Mouse (Mus musculus) olfactory bulb, adult 2 months (tissue): ENCODE results near the gene Inf2.

Source experiments
- CTCF ChIP-seq: fragments of 200-500 bp; IDR thresholded peaks from 2 replicates; pipeline ENCODE4 v1.5.1; 2012; ENCODE audit warnings: low read depth, mild to moderate bottlenecking, low read length, moderate library complexity; ENCODE audit not compliant: insufficient read depth
- POLR2A ChIP-seq: fragments of 200-500 bp; IDR thresholded peaks from 2 replicates; pipeline ENCODE4 v1.6.1; 2012; ENCODE audit warnings: mild to moderate bottlenecking, low read depth, low read length, moderate library complexity; ENCODE audit not compliant: insufficient read depth

DNA sequence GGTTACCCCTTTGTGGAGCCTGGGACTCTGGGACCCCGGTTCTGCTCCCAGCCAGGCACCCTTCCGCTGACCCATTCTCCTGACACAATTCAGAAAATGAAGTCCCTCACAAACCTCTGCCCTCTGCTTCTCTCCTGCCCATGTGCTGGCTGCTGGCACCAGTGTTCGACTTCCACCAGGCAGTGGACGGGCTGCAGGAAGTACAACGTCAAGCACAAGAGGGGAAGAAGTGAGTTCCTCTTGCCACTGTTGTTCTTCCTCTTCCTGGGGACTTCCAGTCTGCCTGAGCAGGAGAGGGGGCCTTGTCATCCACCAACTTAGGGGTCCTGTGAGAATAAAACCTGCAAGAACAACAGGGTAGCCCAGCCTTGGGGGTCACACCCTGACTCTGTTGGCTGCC, 44.3 kb downstream of the Inf2 start:
- no peak for TF ChIP-seq CTCF
- no peak for TF ChIP-seq POLR2A
